Mouse (Mus musculus): ENCODE data around the gene Slx4ip. TPM values are rescaled to one million over a fixed set of nuclear protein-coding genes. Genes with fewer than 3 reads are reported as not detected.

Gene Slx4ip
- polyA plus RNA-seq (2014; fragmentation: Illumina TruSeq; extraction: RNeasy Lipid Tissue Mini Kit (QIAGEN cat#74804)): 23.3 TPM

DNA sequence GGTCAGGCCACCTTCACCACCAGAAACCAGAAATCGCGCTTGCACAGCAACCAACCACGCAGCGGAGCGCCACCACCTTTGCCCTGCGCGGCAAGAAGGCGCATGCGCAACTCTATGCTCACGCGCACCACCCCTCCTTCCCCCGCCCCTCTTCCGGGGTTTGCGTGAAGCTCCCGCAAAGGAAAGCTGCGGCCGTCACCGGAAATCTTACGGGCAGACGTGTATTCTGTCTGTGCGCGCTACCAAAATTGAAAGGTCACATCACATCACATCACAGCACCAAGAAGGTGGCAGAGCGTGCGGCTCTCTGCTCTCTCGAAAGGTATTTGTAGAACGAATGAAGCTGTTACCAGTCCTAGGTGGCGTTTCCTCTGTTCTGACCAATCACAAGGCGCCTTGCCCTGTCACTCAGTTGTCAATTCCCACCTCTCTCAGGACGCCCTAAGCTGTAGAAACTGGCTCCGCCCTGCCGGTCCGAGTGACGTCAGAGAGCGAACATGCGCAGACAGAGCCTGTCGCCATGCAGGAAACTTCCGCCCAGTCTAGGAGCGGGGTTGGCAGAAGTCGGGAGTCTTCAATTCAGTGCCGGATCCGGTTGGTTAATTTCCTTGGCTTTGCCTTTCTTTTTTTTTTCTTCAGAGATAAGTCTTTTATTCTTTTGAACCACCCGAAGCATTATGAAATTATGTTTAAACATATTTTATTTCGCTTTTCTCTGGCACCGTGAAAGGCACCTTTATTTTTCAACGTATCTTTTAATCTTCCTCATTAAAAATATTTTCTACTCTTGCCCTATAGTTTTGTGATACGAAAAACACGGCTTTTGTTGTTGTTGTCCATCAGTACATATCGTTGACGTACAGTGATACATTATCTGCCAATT lies at the start of gene Slx4ip, which contains the start of the genes AL731706.1 and Mkks:
Gene Slx4ip, plus strand, starts transcription at position 151 of the 883 bp plus-strand sequence.
Gene AL731706.1, minus strand, starts transcription at position 322 of the 883 bp plus-strand sequence.
Gene Mkks, minus strand, starts transcription at position 322 of the 883 bp plus-strand sequence.

DNA sequence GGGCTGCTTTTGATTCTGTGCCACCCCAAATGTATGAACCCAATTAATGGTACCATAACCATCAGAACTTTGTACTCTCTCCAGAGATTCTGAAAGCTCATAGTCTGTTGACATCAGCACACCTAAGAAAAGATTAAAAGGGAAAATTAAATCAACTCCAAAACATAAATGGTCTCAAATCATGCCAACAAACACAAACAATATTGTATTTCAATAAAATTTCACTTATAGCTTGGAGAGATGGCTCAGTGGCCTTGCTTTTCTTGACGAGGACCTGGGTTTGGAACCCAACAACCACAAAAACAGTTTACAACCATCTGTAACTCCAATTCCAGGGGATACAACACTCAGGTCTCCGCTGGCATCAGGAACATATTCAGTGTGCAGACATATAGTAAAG lies 5.4 kb upstream of the Slx4ip start, which contains the start of gene AL731706.2:
Gene AL731706.2, minus strand, starts transcription at position 101 of the 400 bp plus-strand sequence.

DNA sequence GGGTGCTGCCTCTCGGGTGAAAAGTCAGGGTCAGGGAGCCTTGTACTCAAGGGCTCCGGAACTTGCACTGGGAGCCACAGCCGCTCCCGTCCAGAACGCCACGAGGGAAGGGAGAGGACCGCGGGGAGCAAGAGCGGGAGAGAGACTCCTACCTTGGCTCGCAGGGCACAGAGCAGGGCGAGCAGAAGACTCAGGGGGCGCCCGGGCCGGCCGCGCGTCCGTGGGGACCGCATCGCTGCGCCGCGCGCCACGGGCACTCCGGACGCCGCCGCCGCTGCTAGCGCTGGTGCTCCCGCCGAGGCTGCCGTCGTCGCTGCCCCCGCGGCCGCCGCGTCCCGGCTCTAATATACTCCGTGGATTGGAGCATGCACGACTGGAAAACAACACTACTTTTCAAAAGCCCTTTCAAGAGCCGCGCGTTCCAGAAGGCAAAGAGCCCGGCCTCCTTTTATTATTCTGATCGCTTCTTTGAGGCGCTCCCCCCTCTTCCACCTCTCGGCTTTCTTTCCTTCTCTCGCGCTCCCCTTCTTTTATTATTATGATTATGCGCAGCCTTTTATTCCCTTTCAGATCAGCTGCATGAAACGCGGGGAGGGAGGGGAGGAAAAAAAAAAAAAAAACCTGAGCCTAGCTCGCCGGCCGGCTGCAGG lies 225.1 kb downstream of the Slx4ip start, which contains the start of gene Jag1:
Gene Jag1, minus strand, starts transcription at position 620 of the 650 bp plus-strand sequence.

Other genes with a start within 250 kb of the Slx4ip start
- gene Snap25, start 177.8 kb upstream of the Slx4ip start, polyA plus RNA-seq (2014; fragmentation: Illumina TruSeq; extraction: RNeasy Lipid Tissue Mini Kit (QIAGEN cat#74804)): 0.46 TPM
- gene AL731706.2, start 5.5 kb upstream of the Slx4ip start, polyA plus RNA-seq (2014; fragmentation: Illumina TruSeq; extraction: RNeasy Lipid Tissue Mini Kit (QIAGEN cat#74804)): 26.8 TPM
- gene AL731706.1, start 171 bp downstream of the Slx4ip start, polyA plus RNA-seq (2014; fragmentation: Illumina TruSeq; extraction: RNeasy Lipid Tissue Mini Kit (QIAGEN cat#74804)): 5.7 TPM
- gene Mkks, start 171 bp downstream of the Slx4ip start, polyA plus RNA-seq (2014; fragmentation: Illumina TruSeq; extraction: RNeasy Lipid Tissue Mini Kit (QIAGEN cat#74804)): 95.6 TPM
- 22.3 TPM for gene Jag1, start 225.4 kb downstream of the Slx4ip start, polyA plus RNA-seq (2014; fragmentation: Illumina TruSeq; extraction: RNeasy Lipid Tissue Mini Kit (QIAGEN cat#74804))